Comparison of ENCODE assay signal across 19 mouse cellular contexts in the genomic region with DNA sequence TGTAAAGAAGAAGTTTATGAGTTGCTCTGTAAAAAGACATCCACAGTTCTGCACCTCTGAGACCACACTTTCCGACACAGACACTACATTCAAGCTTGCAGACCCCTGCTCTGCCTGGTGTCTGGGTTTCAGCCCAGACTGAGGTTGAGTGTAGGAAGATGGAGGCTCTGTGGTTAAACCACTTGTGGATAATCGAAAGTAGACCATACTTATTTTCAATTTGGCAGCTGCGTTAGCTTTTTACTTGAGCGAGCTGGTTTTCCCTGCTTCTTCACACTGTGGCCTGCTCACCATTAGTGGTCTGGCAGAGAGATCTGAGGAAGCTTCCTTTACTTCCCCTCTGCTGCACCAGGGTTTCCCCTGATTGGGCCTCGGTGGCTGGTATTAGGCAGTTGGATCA.
"Had no signal": no experiment of that assay in that cellular context is flagged by ENCODE, and none has a peak within 500 bp of the region (broad histone marks: within the 10 kb centered on the region; RNA-seq: fewer than 3 reads in every experiment).

No protein-coding gene starts in this region.

- H3K9ac ChIP-seq: limb, embryonic 13.5 days; liver, embryonic 14.5 days; liver, postnatal 0 days; lung, embryonic 15.5 days had no signal

- H3K27ac ChIP-seq: left cerebral cortex, adult 2 months; limb, embryonic 13.5 days; liver, embryonic 14.5 days; lung, embryonic 15.5 days had no signal

- ATAC-seq: liver, postnatal 0 days had no signal

- H3K27me3 ChIP-seq: limb, embryonic 13.5 days; lung, embryonic 15.5 days; megakaryocyte, embryonic 14.5 days had no signal

- H3K36me3 ChIP-seq: lung, embryonic 15.5 days had no signal

- H3K9me3 ChIP-seq: limb, embryonic 13.5 days; lung, embryonic 15.5 days; megakaryocyte, embryonic 14.5 days had no signal

- H3K4me3 ChIP-seq: left cerebral cortex, adult 2 months; limb, embryonic 13.5 days; lung, embryonic 15.5 days had no signal

- DNase-seq: kidney, adult 18-20 months; kidney, adult 9 months; kidney, postnatal 14 days; kidney, postnatal 4 days; layer of hippocampus, postnatal 36 days; left cerebral cortex, postnatal 4 days; liver, postnatal 0 days; lung, postnatal 10 days; lung, postnatal 36 days; midbrain, embryonic 14.5 days; thymus, adult 18-20 months; thymus, postnatal 36 days had no signal

- H3K4me2 ChIP-seq: limb, embryonic 13.5 days; liver, embryonic 11.5 days; lung, embryonic 15.5 days; midbrain, embryonic 11.5 days had no signal
